Mouse (Mus musculus): ENCODE results near the gene Icmt.

Gene Icmt

GRCm38 (mm10) chr4:152302012-152302411 lies 5.0 kb downstream of the Icmt start:
- no peak for DNase-seq (ENCODE audit: low spot score)

GRCm38 (mm10) chr4:152303172-152303571 lies 6.1 kb downstream of the Icmt start:
- no peak for DNase-seq (ENCODE audit: low spot score)

GRCm38 (mm10) chr4:152304685-152305084 lies 7.7 kb downstream of the Icmt start:
- no peak for DNase-seq (ENCODE audit: low spot score)

GRCm38 (mm10) chr4:152305991-152306390 lies 9.0 kb downstream of the Icmt start:
- DNase-seq (ENCODE audit: low spot score), result no peak

GRCm38 (mm10) chr4:152307542-152307941 lies 10.5 kb downstream of the Icmt start:
- no peak for DNase-seq (ENCODE audit: low spot score)

GRCm38 (mm10) chr4:152312186-152312585 lies 15.2 kb downstream of the Icmt start:
- DNase-seq (ENCODE audit: low spot score), result no peak

DNA sequence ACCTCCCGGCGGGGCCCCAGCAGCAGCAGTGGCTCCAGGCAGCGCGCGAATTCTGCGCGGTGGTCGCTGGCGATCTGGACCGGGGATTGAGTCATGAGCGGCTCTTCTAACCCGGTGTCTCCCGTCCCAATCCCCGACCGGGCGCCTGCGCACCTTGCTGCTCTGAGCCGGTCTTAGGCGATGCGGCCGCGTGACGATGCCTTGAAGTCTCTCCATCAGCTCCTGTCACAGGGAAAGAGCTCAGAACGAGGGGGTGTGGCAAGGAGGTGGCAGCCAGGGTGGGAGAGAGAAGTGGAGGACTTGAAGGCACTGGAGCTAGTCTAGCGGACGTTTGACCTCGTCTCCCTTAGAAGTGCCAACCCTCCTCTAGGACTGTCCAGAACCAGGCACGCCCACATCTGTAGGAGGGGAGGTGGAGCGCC lies 16.2 kb downstream of the Icmt start:
- peak; percentile 58 for DNase-seq (ENCODE audit: low spot score)

GRCm38 (mm10) chr4:152313934-152314333 lies 16.9 kb downstream of the Icmt start:
- DNase-seq (ENCODE audit: low spot score), result peak; percentile 64

- no peak for DNase-seq (ENCODE audit: low spot score)
Measured at GRCm38 (mm10) chr4:152315498-152316213, 18.6 kb downstream of the Icmt start.

- no peak for DNase-seq (ENCODE audit: low spot score)
Measured at GRCm38 (mm10) chr4:152317631-152318033, 20.6 kb downstream of the Icmt start.

DNA sequence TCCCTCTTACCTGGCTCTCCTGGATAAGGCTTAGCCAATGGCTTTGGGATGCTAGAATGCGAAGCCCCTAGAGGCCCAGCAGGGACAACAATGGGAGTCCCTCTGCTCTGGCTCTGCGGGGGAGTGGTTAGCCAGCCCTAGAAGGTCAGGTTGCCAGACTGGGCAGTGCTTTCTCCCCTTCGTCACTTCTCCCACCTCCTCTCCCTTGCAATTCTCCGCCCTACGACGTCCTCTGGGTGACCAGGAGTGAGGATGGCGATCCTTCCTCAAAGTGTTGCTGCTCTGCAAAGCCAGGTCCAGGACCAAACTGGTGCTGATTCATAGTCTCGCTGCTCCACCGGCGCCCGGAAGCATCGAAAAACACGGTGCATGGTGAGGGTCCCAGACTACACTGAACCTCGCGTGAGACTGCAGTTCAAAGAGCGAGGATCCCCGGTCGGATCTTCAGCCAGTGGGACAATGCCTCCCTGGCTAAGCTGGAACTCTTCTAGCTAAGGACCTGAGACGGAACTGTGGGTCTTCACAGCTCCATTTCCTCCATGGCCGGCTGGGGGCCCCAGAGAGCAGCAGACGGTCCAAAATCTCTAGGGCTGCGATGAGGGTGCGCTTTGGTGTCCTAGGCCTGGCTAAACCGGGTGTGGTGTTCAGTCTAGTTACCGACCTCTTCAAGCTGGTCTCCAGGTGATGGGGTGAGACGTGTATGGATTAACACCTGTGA lies 21.6 kb downstream of the Icmt start, which contains the start of gene Rnf207:
Rnf207 (minus strand) TSS at position 477 of the 718 bp plus-strand sequence.
- DNase-seq (ENCODE audit: low spot score), result peak; percentile 76

- DNase-seq (ENCODE audit: low spot score), result no peak
Measured at GRCm38 (mm10) chr4:152321464-152321863, 24.4 kb downstream of the Icmt start.

GRCm38 (mm10) chr4:152324641-152325562 lies 27.9 kb downstream of the Icmt start:
- no peak for DNase-seq (ENCODE audit: low spot score)

- DNase-seq (ENCODE audit: low spot score), result peak; percentile 98
Measured at GRCm38 (mm10) chr4:152325574-152326411, 28.8 kb downstream of the Icmt start, which contains the start of gene Rpl22. Gene Rpl22, plus strand, starts transcription at chr4:152325742.

GRCm38 (mm10) chr4:152326543-152326942 lies 29.5 kb downstream of the Icmt start:
- DNase-seq (ENCODE audit: low spot score), result no peak

- peak; percentile 72 for DNase-seq (ENCODE audit: low spot score)
Measured at GRCm38 (mm10) chr4:152328691-152329090, 31.7 kb downstream of the Icmt start.

- peak; percentile 86 for DNase-seq (ENCODE audit: low spot score)
Measured at GRCm38 (mm10) chr4:152332952-152333351, 35.9 kb downstream of the Icmt start.

DNA sequence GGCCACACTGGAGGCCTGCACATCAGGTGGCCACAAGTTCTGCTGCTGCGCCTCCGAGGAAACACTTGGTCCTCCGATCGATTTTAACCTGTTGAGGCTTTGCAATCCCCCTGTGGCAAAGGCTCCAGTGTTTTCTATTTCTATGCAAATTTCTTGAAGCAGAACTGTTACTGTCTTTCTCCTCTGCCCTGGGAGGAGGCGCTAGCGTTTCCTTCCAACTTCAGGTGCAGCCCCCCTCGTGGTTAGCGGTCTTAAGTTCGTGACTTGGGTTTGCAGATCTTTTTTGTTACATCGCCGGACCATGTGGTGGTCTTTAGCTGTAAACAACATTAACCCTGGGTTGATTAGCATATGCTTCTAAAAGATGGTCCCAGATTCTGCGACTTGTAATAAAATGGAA lies 36.6 kb downstream of the Icmt start:
- DNase-seq (ENCODE audit: low spot score), result no peak

- DNase-seq (ENCODE audit: low spot score), result no peak
Measured at GRCm38 (mm10) chr4:152337772-152338171, 40.7 kb downstream of the Icmt start.

GRCm38 (mm10) chr4:152338419-152339292 lies 41.6 kb downstream of the Icmt start, which contains the start of gene Chd5:
Gene Chd5, plus strand, starts transcription at chr4:152338651.
- no peak for DNase-seq (ENCODE audit: low spot score)

All from embryo, embryonic 10.5 days (tissue).